Mouse (Mus musculus): Measurements from ENCODE around the gene Aar2. TPM values are rescaled to one million over a fixed set of nuclear protein-coding genes. Genes with fewer than 3 reads are reported as not detected.

The Aar2 gene
- total and polyA plus RNA-seq, 2 experiments = 10.4 to 20.0 TPM

DNA sequence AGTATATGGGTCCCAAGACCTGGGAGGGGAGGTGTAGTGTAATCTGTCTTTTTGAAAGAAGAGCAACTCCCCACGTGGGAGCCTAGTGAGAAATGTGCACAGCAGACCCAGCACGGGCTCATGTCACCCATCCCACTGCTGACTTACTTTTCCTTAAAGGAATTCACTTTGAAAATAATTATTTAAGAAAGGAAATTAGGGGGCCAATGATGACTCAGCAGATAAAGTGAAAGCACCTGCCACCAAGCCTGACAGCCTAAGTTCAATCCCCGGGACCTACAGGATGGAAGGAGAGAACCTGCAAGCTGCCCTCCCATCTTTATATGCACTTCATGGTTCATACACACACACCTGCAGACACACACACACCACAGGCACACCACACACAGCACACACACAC is 3.6 kb upstream of the Aar2 start:
- Histone ChIP-seq H3K36me3 (ENCODE audit: control insufficient read depth, insufficient read depth, low read length) (no peaks in the 10 kb centered on the region), H3K9ac (ENCODE audit: low read depth, low read length) (no peak overlapping the region), H3K79me2 (ENCODE audit: control insufficient read depth, insufficient read depth, low read length) (peaks cover 3% of the 10 kb centered on the region; the same call in 1 of the 2 replicates), H3K27ac (replicated peaks; ENCODE audit: insufficient read depth, low read depth, low read length) (no peak overlapping the region), H3K27me3 (ENCODE audit: control insufficient read depth, insufficient read depth, low read length) (no peaks in the 10 kb centered on the region), H3K4me1 (ENCODE audit: control insufficient read depth, insufficient read depth, low read length) (peaks cover 2% of the 10 kb centered on the region), H3K4me3 (ENCODE audit: insufficient read depth, low read depth, low read length) (no peak overlapping the region)
- no peak for DNase-seq (ENCODE audit: extremely low read depth, low read depth, low spot score)
- WGBS = 82% methylated on average over 3 of the region's 3 CpGs
- TF ChIP-seq CTCF (IDR thresholded peaks at IDR 0.05; ENCODE audit: low read depth, low read length) (no peak), POLR2A (IDR thresholded peaks at IDR 0.05; ENCODE audit: extremely low read depth, insufficient read depth, low read length) (no peak)

DNA sequence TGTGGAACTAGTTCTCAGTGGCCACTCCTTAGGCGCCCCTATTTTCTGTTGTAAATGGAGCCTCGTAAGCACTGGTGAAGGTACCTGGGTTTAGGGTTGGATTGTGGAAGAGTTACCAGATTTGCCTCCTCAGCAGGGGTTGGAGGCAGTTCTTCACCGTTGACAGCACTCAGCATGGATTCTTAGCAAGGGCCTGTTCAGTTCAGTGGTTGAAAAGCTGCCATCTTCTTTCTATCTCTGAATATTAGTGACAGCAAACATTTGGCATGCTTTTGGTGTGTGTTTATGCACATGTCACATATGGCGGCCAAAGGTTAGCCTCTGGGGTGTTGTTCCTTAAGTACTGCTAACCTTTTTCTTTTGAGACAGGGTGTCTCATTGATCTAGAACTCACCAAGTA is 5.0 kb downstream of the Aar2 start:
- H3K4me1 ChIP-seq (ENCODE audit: control insufficient read depth, insufficient read depth, low read length) = peaks cover 2% of the 10 kb centered on the region
- no peak overlapping the region for H3K4me3 ChIP-seq (ENCODE audit: insufficient read depth, low read depth, low read length)
- peaks cover 35% of the 10 kb centered on the region for H3K36me3 ChIP-seq (ENCODE audit: control insufficient read depth, insufficient read depth, low read length)
- DNase-seq (ENCODE audit: extremely low read depth, low read depth, low spot score) = no peak
- H3K79me2 ChIP-seq (ENCODE audit: control insufficient read depth, insufficient read depth, low read length) = peaks cover 9% of the 10 kb centered on the region; the same call in 1 of the 2 replicates
- H3K27ac ChIP-seq (replicated peaks; ENCODE audit: insufficient read depth, low read depth, low read length) = no peak overlapping the region
- 97% methylated on average over 4 of the region's 4 CpGs for WGBS
- H3K27me3 ChIP-seq (ENCODE audit: control insufficient read depth, insufficient read depth, low read length) = no peaks in the 10 kb centered on the region
- TF ChIP-seq CTCF (IDR thresholded peaks at IDR 0.05; ENCODE audit: low read depth, low read length) = no peak
- no peak for TF ChIP-seq POLR2A (IDR thresholded peaks at IDR 0.05; ENCODE audit: extremely low read depth, insufficient read depth, low read length)
- H3K9ac ChIP-seq (ENCODE audit: low read depth, low read length) = no peak overlapping the region

DNA sequence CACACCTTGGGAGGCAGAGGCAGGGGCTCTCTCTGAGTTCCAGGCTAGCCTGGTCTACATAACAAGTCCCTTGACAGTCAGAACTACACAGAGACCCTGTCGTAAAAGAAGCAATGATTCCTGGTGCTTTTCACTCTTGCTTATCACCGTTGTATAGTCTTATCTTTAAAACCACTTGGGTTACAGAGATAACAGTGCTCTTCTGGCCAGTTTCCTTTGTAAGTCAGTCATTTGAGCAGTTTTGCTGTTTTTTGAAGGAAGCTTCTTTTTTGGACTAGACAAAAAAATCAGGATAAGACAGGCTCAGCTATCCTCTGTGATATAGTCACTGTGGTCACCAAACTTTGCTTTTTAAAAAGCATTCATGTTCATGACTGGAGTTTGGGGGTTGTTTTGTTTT is 14.4 kb downstream of the Aar2 start:
- Histone ChIP-seq H3K27ac (replicated peaks; ENCODE audit: insufficient read depth, low read depth, low read length) (no peak overlapping the region), H3K79me2 (ENCODE audit: control insufficient read depth, insufficient read depth, low read length) (no peaks in the 10 kb centered on the region), H3K36me3 (ENCODE audit: control insufficient read depth, insufficient read depth, low read length) (peaks cover 33% of the 10 kb centered on the region), H3K9ac (ENCODE audit: low read depth, low read length) (no peak overlapping the region), H3K4me3 (ENCODE audit: insufficient read depth, low read depth, low read length) (no peak overlapping the region), H3K4me1 (ENCODE audit: control insufficient read depth, insufficient read depth, low read length) (peaks cover 2% of the 10 kb centered on the region; the same call in 1 of the 2 replicates), H3K27me3 (ENCODE audit: control insufficient read depth, insufficient read depth, low read length) (no peaks in the 10 kb centered on the region)
- 59% methylated on average over 2 of the region's 2 CpGs for WGBS
- TF ChIP-seq POLR2A (IDR thresholded peaks at IDR 0.05; ENCODE audit: extremely low read depth, insufficient read depth, low read length) (no peak), CTCF (IDR thresholded peaks at IDR 0.05; ENCODE audit: low read depth, low read length) (no peak)
- no peak for DNase-seq (ENCODE audit: extremely low read depth, low read depth, low spot score)

DNA sequence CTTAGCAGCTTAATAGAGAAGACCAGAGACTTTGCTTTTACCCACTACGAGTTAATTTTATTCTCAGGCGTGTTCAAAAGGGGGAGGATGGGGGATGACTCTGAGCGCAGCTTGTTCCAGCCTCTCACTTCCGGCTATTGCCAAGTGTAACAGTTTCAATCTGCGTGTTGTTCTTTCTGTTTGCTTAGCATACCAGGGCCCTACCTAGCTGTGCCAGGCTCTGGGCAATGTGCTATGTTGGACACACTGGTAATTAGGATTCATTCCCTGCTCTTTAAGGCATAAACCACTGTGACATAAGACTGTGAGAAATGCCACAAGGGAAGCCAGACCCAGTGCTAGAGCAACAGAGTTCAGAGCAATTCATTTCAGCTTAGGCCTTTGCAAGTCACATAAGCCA is 16.2 kb downstream of the Aar2 start:
- peaks cover 2% of the 10 kb centered on the region; the same call in 1 of the 2 replicates for H3K4me1 ChIP-seq (ENCODE audit: control insufficient read depth, insufficient read depth, low read length)
- WGBS = 85% methylated on average over 5 of the region's 5 CpGs
- no peak overlapping the region for H3K9ac ChIP-seq (ENCODE audit: low read depth, low read length)
- TF ChIP-seq POLR2A (IDR thresholded peaks at IDR 0.05; ENCODE audit: extremely low read depth, insufficient read depth, low read length) = no peak
- TF ChIP-seq CTCF (IDR thresholded peaks at IDR 0.05; ENCODE audit: low read depth, low read length) = no peak
- no peaks in the 10 kb centered on the region for H3K79me2 ChIP-seq (ENCODE audit: control insufficient read depth, insufficient read depth, low read length)
- no peaks in the 10 kb centered on the region for H3K27me3 ChIP-seq (ENCODE audit: control insufficient read depth, insufficient read depth, low read length)
- no peak overlapping the region for H3K4me3 ChIP-seq (ENCODE audit: insufficient read depth, low read depth, low read length)
- peaks cover 42% of the 10 kb centered on the region for H3K36me3 ChIP-seq (ENCODE audit: control insufficient read depth, insufficient read depth, low read length)
- no peak for DNase-seq (ENCODE audit: extremely low read depth, low read depth, low spot score)
- H3K27ac ChIP-seq (replicated peaks; ENCODE audit: insufficient read depth, low read depth, low read length) = no peak overlapping the region

DNA sequence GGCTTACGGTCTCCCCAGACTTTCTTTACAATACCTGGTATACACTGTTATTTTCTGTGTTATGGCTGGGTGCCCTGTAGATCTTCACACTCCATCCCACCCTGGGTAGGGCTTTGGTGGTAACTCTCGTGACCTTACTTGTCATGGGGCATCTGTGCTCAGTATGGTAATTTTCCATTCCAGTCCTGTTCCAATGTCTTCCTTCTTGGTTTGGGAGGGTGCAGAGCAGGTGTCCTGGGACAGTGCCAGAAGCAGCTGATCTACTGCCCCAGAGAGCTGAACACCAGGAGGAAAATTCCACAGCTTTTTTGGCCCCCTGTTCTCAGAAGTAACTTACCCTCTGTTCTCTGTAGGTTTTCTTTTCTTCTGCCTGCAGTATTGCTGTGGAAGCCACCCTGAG is 19.1 kb downstream of the Aar2 start:
- TF ChIP-seq CTCF (IDR thresholded peaks at IDR 0.05; ENCODE audit: low read depth, low read length) (no peak), POLR2A (IDR thresholded peaks at IDR 0.05; ENCODE audit: extremely low read depth, insufficient read depth, low read length) (no peak)
- DNase-seq (ENCODE audit: extremely low read depth, low read depth, low spot score) = no peak
- Histone ChIP-seq H3K79me2 (ENCODE audit: control insufficient read depth, insufficient read depth, low read length) (no peaks in the 10 kb centered on the region), H3K4me1 (ENCODE audit: control insufficient read depth, insufficient read depth, low read length) (peaks cover 2% of the 10 kb centered on the region; the same call in 1 of the 2 replicates), H3K36me3 (ENCODE audit: control insufficient read depth, insufficient read depth, low read length) (peaks cover 28% of the 10 kb centered on the region), H3K27me3 (ENCODE audit: control insufficient read depth, insufficient read depth, low read length) (no peaks in the 10 kb centered on the region), H3K4me3 (ENCODE audit: insufficient read depth, low read depth, low read length) (no peak overlapping the region), H3K27ac (replicated peaks; ENCODE audit: insufficient read depth, low read depth, low read length) (no peak overlapping the region), H3K9ac (ENCODE audit: low read depth, low read length) (no peak overlapping the region)
- 92% methylated on average over 2 of the region's 2 CpGs for WGBS

DNA sequence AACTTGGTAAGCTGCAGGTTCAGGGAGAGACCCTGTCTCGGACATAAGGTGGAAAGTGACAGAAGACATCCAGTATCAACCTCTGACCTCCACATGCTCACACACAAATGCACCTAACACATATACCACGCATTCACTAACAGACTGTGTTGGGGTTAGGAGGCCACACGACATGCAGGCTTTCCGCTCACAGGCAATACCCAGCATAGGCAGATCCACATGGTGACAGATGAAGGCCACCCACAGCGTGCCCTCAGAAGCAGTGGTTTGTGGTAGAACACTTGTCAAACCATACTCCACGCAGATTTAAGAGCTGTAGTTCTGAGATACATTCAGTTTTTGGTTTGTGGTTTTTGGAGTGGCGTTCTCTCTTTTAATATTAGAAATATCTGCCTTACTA is 21.3 kb downstream of the Aar2 start:
- H3K36me3 ChIP-seq (ENCODE audit: control insufficient read depth, insufficient read depth, low read length) = peaks cover 22% of the 10 kb centered on the region
- no peak for DNase-seq (ENCODE audit: extremely low read depth, low read depth, low spot score)
- 95% methylated on average over 7 of the region's 7 CpGs for WGBS

More for the DNA sequence above, 21.3 kb downstream of the Aar2 start:
- Histone ChIP-seq H3K4me3 (ENCODE audit: insufficient read depth, low read depth, low read length) (no peak overlapping the region), H3K79me2 (ENCODE audit: control insufficient read depth, insufficient read depth, low read length) (no peaks in the 10 kb centered on the region), H3K27ac (replicated peaks; ENCODE audit: insufficient read depth, low read depth, low read length) (no peak overlapping the region), H3K27me3 (ENCODE audit: control insufficient read depth, insufficient read depth, low read length) (no peaks in the 10 kb centered on the region), H3K9ac (ENCODE audit: low read depth, low read length) (no peak overlapping the region), H3K4me1 (ENCODE audit: control insufficient read depth, insufficient read depth, low read length) (peaks cover 1% of the 10 kb centered on the region; the same call in 1 of the 2 replicates)
- TF ChIP-seq POLR2A (IDR thresholded peaks at IDR 0.05; ENCODE audit: extremely low read depth, insufficient read depth, low read length) (no peak), CTCF (IDR thresholded peaks at IDR 0.05; ENCODE audit: low read depth, low read length) (no peak)
